Mouse (Mus musculus) thymus, postnatal 4 days (tissue): ENCODE results near the gene Klhdc10.

Experiments
- DNase-seq: peaks from one replicate; pipeline ENCODE4 v3.0.0; 2021

The Klhdc10 gene

GRCm38 (mm10) chr6:30471706-30472105 lies 70.0 kb downstream of the Klhdc10 start:
- no peak for DNase-seq

- no peak for DNase-seq
Observed at GRCm38 (mm10) chr6:30476025-30476765, 74.5 kb downstream of the Klhdc10 start.

DNA sequence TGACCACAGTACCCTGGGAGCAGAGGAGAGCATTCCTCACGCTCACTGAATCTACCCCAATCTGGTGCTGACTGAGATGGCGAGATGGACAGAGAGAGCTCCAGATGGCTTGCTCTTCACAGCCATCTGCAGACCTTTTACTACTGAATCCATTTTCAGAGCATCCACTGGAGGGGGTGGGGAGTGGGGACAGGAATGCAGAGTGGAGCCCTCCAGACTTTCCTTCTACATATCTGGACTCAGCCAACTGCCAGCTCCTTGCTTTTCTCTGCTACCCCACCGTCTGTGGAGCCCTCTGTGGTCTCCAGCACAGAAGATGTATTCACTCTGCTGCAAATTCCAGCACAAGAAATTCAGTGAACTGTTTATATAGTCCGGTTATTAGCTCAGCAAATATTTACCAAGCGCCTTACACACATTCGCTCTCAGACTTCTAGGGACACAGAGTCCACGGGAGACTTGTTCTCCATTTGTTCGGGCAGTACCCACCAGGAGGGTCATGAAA lies 75.6 kb downstream of the Klhdc10 start:
- DNase-seq, result no peak

DNA sequence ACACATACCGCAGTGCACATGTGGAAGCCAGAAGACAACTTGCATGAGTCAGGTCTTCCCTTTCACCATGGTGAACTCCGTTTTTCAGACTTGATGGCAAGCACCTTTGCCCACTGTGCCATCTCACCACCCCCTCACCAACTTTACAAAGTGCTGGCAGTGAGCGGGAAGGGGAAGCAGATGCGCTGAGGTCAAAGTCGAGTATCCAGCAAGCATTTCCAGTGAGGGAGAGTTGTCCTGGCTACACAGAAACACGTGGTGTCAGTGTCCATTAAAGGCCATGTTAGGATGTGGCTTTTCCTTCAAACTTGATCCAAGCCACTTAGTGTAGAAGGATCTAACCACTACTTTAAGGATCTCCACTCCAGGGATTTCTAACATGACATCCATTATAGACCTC lies 76.1 kb downstream of the Klhdc10 start:
- DNase-seq, result no peak

GRCm38 (mm10) chr6:30479418-30479817 lies 77.8 kb downstream of the Klhdc10 start:
- no peak for DNase-seq

DNA sequence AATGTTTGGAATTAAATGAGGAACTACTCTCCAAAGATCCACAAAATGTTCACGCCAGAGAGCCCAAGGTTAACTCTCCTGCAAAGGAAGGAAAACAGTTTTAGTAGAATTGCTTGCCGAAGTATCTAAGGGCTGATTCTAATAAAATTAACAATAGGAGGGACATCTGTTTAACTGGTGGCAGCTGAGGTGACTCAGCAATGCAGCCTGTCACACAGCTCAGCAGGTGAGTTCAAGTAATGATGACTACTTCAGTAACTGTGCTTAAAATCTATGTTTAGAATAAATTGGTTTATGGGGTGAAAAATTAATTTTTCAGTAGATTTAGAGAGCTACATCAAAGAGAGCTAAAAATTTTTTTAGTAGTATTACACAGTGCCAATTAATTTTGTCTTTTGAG lies 81.2 kb downstream of the Klhdc10 start:
- no peak for DNase-seq

DNA sequence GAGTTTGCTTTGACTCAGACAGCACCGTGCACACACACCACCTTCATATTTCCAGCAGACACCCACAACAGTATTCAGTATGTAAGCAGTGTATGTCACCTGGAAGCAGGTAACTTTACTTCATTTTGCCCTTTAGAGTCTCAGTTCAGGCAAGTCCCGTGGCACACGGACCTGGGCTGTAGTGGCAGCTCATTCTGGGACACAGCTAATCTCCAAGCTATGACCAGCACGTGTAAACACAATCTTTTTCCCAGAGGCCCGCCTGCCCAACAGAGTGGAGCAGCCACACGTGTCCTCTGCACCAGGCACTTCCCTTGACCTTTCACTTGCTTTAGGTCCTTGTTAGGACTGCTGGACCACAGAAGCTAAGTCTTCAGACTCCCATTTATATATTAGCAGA lies 84.8 kb downstream of the Klhdc10 start:
- no peak for DNase-seq

DNA sequence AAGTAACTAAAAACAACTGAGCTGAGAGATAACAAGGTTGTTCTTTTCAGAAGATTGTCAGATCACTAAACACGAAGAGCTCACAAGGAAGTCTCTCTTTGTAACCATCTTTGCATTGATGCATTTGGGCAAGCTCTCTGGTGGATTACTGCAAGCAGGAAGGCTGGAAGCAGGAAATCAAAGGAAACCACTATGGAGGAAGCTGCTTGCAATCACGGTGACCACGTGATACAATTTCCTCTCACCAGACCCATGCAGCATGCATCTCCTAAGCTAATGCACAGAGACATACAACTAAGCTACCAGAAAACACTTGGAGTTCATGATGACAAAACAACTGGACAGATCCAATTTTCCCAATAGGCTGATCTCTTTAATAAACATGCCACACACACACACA lies 97.4 kb downstream of the Klhdc10 start:
- DNase-seq, result no peak
